Mouse (Mus musculus) NIH3T3 (cell line): ENCODE data around the gene Paf1.
A peak's percentile ranks its signal among the peaks of the same experiment; 100 is the strongest.

Experiments used
- DNase-seq: peaks from one replicate; pipeline ENCODE4 v3.0.0-alpha.2; 2012; ENCODE audit warnings: low read depth

Paf1 gene

DNA sequence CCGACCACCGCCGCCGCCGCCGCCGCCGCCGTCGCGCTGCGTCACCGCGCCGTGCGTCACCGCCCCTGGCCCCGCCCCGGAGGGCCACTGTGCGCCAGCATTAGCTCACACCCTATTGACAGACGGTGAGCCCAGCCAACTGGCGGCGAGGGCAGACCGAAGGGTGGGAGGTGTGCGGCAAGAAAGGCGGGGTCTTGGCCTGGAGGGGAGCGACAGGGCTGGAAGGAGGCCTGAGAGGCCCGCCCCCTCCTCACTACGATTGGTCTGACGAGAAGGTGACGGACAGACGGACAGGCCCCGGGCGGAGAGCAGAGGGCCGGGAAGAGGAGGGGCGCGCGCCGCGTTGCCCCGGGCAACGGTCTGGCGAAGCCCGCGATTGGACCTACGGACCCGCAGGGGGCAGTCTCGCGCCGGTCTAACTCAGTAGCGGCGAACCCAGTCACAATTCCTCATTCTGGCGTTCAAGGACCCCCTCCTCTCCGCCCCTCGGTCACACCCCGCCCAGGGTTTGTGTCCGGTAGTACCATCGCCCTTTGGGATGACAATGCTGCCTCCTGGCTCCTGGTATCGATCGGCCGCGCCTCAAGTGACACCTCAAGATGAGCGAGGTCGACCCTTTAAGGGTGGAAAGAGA lies 43.6 kb downstream of the Paf1 start:
- DNase-seq, result peak; percentile 100

GRCm38 (mm10) chr7:28436932-28437570 lies 44.3 kb downstream of the Paf1 start, which contains the start of gene Gmfg:
Gene Gmfg (plus strand): TSS chr7:28437447.
- peak; percentile 82 for DNase-seq

- no peak for DNase-seq
Observed at GRCm38 (mm10) chr7:28437964-28438363, 45.2 kb downstream of the Paf1 start.

- no peak for DNase-seq
Observed at GRCm38 (mm10) chr7:28438771-28439170, 46.0 kb downstream of the Paf1 start.

GRCm38 (mm10) chr7:28440739-28441138 lies 48.0 kb downstream of the Paf1 start:
- no peak for DNase-seq

DNA sequence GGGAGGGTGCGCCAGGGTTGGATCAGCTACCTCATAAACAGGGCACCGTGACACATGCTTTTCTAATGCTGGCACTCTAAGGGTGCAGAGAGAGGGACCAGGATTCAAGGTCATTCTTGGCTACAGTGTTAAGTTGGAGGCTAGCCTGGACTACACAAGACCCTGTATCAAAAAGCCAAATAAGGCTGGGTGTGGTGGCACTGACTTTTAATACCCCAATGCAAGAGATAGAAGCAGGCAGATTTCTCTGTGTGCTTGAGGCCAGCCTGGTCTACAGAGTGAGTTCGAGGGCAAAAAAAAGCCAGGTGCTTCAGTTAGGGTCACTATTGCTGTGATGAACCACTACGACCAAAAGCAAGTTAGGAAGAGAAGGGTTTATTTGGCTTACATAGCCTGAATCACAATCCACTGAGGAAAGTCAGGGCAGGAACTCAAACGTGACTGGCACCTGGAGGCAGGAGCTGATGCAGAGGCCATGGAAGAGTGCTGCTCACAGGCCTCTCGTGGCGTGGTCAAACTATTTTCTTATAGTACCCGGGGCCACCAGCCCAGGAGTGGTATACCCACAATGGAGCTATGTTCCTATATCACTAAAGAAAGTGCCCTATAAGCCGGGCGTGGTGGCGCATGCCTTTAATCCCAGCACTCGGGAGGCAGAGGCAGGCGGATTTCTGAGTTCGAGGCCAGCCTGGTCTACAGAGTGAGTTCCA lies 49.2 kb downstream of the Paf1 start:
- no peak for DNase-seq

DNA sequence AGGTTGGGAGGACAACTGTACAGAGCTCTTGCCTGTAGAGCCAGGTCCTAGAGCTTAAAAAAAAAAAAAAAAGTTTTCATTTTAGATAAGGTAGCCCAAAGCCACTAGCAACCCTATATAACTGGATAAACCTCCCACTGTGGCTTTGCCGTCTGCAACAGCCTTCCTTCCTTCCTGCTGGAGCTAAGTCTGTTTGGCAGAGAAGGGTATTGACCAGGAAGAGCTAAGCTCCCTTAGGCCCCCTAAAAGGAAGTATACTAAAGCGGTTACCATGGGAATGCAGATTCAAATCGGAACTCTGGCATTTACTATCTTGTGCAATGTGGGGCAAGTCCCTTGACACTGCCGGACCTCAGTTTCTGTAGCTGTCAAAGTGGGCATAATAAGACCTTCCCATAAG lies 49.9 kb downstream of the Paf1 start:
- no peak for DNase-seq

- no peak for DNase-seq
Observed at GRCm38 (mm10) chr7:28444344-28444974, 51.7 kb downstream of the Paf1 start.

DNA sequence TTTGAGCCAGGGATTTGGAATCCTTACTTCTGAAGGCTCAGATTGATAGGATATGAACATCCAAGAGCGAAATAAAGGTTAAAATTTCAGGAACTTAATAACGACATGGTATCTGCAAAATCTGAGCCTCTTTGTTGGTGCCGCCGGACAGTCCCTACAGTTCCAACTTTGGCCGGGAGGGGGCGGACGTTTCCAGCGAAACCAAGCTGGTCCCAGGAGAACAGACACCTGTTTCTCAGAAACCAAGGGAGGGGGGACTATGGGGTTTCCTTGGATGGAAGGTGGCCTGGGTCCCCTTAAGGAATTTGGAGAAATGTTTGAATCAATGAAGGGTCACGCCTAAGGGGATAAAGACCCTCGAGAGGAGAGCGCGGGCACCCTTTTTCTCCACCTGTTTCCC lies 53.7 kb downstream of the Paf1 start:
- DNase-seq, result peak; percentile 79

DNA sequence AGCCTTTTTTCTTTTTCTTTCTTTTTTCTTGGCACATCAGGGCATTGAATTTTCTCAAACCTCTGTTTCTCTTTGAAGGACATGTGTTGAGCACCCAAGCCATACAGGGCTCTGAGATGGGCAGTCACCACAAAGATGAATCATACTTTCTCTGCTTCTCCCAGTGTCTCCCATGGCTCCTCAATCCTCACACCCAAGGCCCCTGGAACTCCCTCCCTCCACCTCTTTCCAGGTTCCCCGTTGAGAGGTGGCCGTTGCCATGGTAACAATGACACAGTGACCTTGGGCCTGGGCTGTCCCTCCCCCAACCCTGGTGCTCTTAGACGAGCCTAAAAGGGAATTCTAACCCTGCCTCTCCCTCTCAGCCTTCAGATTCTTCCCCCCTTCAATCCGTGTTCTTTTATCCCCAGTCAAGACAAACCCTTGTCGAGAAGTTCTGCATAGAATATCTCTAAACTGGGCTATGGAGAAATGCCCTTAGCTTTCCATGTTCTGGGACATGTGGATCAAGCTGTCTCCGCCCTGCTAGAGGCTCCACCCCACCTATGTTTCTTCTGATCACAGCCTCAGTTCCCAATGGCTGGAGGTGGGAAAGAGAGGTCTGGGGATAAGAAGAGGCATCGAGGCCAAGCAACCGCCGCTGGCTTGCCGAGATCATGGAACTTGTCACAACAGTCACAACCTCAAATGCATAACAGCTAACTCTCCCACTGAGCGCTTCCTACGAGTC lies 54.5 kb downstream of the Paf1 start:
- no peak for DNase-seq

DNA sequence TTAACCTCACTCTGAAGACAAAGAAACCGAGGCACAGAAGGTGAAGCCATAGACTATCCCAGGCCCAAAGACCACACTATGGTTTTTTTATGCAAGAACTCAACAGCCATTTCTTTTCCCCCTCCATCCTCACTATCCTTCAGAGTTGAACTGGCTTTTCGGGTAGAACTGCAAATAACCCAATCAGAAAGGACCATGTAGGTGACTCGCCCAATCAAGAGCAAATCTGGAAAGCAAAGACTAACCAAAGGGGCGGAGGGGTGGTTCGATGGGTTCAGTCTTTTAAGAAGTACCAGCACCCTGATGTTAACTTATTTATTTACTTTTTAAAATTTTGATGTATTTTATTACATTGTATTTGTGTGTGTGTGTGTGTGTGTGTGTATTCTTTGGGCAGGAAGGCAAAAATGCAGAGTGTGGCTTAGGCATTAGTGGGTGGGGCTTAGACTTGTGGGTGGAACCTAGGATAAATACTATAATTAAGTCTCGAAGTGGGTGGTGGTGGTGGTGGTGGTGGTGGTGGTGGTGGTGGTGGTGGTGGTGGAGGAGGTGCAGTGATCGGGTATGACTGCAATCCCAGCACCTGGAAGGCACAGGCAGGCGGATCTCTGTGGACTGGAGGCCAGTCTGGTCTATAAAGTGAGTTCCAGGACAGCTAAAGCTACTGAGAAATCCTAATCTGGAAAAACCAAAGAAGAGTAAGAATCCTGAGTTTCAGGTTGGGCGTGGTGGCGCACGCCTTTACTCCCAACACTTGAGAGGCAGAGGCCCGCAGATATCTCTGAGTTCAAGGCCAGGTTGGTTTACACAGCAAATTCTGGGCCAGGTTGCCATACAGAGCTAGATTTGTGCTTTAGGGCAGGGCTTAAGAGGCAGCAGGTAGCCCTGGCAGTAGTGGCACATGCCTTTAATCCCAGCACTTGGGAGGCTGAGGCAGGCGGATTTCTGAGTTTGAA lies 55.4 kb downstream of the Paf1 start:
- DNase-seq, result no peak
